Mouse (Mus musculus) liver, postnatal 0 days (tissue): ENCODE data around the gene 4833439L19Rik.

Experiments used
- CTCF ChIP-seq: sonication (generic); IDR thresholded peaks from 2 replicates; pipeline ENCODE4 v1.5.1; 2016; ENCODE audit warnings: antibody characterized with exemption, low read depth
- EP300 ChIP-seq: IDR thresholded peaks from 2 replicates; pipeline ENCODE4 v1.6.1; 2016; ENCODE audit warnings: antibody characterized with exemption, low read depth, mild to moderate bottlenecking

DNA sequence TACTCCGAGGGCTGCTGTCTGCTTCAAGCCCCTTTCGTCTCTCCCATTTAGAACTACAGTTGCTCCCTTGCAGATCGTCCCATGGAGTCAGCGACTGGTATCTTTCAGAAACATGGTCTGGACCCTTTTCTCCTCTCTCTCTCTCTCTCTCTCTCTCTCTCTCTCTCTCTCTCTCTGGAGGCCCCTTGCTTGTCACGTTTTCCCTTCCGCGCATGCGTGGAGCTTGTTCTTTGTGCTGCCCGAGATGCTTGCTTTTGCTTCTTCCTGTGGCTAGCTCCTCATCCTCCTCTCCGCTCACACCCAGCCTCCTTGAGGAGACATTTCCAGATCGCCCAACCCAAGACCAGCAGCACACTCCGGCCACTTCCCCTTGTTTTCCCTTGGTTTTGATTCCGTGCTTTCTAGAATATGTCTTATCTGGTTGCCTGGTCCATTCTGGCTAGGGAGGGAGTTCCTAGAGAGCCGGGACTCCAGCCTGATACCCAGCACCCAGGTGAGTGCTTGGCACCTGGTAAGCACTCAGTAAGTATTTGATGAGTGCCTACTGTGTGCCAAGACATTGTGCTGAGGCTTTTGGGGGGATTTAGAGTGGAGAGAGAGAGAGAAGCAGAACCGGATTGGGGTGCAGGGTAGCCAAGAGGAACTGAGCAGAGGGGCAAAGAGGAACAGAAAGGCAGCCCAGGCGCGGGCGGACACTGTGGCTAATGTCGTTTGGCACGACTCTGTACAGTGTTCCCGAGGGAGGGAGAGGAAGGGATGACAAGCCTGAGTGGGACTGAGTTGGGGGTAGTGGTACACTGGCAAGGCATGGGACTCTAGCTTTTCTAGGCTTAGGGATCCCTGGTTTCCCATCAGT, 12.6 kb upstream of the 4833439L19Rik start:
- TF ChIP-seq EP300: no peak
- TF ChIP-seq CTCF: no peak
